Mouse (Mus musculus) forebrain, embryonic 10.5 days (tissue): Measurements from ENCODE around the gene Zbtb24. TPM values are rescaled to one million over a fixed set of nuclear protein-coding genes. Genes with fewer than 3 reads are reported as not detected.
"Not testable (repeated sequence)": the region's sequence is repeated elsewhere in the genome, so short reads cannot be mapped to it uniquely, and the experiment has no call there.

Experiments used
- DNase-seq: peaks from one replicate; pipeline ENCODE4 v3.0.0-alpha.2; 2017; ENCODE audit warnings: low spot score; ENCODE audit errors: extremely low spot score
- H3K27ac ChIP-seq: fragments of 300-500 bp; sonication (generic); 2 replicates; pipeline ENCODE4 v1.5.1; 2016; ENCODE audit warnings: mild to moderate bottlenecking
- H3K27me3 ChIP-seq: fragments of 300-500 bp; sonication (generic); 2 replicates; pipeline ENCODE4 v1.6.1; 2016; ENCODE audit warnings: mild to moderate bottlenecking; ENCODE audit not compliant: poor library complexity, severe bottlenecking
- H3K36me3 ChIP-seq: fragments of 300-500 bp; sonication (generic); replicated peaks from 2 replicates; pipeline ENCODE4 v1.6.1; 2016; ENCODE audit warnings: mild to moderate bottlenecking, moderate library complexity
- H3K4me1 ChIP-seq: fragments of 300-500 bp; sonication (generic); 2 replicates; pipeline ENCODE4 v1.6.1; 2016
- H3K4me3 ChIP-seq: fragments of 300-500 bp; sonication (generic); 2 replicates; pipeline ENCODE4 v1.5.1; 2016; ENCODE audit warnings: mild to moderate bottlenecking, moderate library complexity
- H3K9me3 ChIP-seq: fragments of 300-500 bp; sonication (generic); 2 replicates; pipeline ENCODE4 v1.6.1; 2016; ENCODE audit warnings: mild to moderate bottlenecking, moderate library complexity
- WGBS: fragments of 180-500 bp; shearing (Covaris S2); methylation state at CpG from one replicate; pipeline ENCODE4 v1.1.7; 2016; 5-methylcytosine and 5-hydroxymethylcytosine counted together
- polyA plus RNA-seq: library from polyadenylated mRNA; unstranded; fragments of >200 nt; fragmentation: Nextera tagmentation; extraction: Ambion mirVana; gene quantifications from 2 replicates; pipeline ENCODE4 v1.2.1, GENCODE M21; 2016

The Zbtb24 gene
- polyA plus RNA-seq, 1 experiment from 2014 or later: 16.0 TPM

DNA sequence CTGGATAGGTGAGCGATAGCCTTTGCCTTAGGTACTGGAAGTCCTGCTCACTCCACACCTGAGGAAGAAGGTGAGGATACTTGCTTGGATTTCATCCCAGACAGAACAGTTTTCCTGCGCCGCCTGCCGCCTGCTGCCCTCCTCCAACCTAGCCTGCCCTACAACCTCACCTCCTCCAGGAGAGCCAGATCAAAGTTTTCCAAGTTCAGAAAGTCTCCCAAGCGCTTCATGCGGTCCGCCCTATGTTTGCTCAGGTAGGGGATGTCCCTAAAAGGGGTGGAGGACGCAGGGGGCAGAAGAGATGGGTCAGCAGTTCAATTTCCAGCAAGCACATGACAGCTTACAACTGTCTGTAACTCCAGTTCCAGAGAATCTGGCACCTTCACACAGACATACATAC, 39.1 kb downstream of the Zbtb24 start:
- Histone ChIP-seq H3K27me3 (no peaks in the 10 kb centered on the region), H3K36me3 (peaks cover 46% of the 10 kb centered on the region), H3K4me1 (peaks cover 46% of the 10 kb centered on the region), H3K27ac (peak overlapping the region; percentile 92), H3K4me3 (peak overlapping the region; percentile 73), H3K9me3 (no peaks in the 10 kb centered on the region)
- 46% methylated on average over 8 of the region's 8 CpGs for WGBS
- DNase-seq: no peak

DNA sequence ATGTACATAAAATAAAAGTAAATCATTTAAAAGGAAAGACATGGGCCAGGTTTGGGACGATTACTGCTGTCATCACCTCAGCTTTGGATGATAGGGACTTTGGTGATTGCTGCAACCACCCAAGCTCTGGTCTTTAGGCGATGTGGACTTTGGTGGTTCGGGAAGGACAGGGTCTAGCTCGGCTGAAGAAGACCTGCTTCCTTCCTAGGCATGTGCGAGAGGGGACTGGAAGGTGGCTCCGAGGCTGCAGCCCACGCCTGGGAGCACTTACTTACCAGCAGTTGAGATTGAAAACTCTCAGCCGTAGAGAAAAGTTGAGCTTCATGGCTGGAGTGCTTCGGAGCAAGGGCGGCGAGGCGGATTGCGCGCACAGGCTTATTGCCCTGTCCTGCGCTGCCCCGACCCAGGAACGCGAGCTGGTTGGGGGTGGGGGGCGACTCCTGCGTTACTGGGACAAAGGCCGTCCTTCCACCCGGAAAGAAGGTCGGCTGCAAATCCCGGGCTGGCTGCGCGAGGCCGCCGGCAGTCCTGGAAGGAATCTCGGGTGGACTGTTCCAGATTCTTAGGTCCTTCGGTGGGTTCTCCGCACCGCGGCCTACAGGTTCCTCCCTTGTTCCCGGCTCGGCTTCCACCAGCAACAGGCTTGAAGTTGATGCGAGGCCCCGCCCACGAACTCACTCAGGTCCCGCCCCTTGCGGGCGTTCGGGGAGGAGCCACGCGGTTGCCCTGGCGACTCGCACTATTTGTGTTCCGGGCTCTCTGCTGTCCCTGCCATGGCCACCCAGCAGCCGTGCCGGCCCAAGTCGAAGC, 39.7 kb downstream of the Zbtb24 start, which contains the start of the genes Smpd2 and Ppil6:
Gene Smpd2 (minus strand): TSS at position 662 of the 810 bp plus-strand sequence.
Gene Ppil6 (plus strand): TSS at position 732 of the 810 bp plus-strand sequence.
- peaks cover 40% of the 10 kb centered on the region for H3K36me3 ChIP-seq
- H3K4me3 ChIP-seq: peak within 1 kb of the TSS; percentile 73
- DNase-seq: peak; percentile 98
- no peaks in the 10 kb centered on the region for H3K27me3 ChIP-seq
- under 1% methylated on average over 50 of the region's 50 CpGs for WGBS
- H3K27ac ChIP-seq: peak within 1 kb of the TSS; percentile 92
- no peaks in the 10 kb centered on the region for H3K9me3 ChIP-seq
- peaks cover 46% of the 10 kb centered on the region for H3K4me1 ChIP-seq

DNA sequence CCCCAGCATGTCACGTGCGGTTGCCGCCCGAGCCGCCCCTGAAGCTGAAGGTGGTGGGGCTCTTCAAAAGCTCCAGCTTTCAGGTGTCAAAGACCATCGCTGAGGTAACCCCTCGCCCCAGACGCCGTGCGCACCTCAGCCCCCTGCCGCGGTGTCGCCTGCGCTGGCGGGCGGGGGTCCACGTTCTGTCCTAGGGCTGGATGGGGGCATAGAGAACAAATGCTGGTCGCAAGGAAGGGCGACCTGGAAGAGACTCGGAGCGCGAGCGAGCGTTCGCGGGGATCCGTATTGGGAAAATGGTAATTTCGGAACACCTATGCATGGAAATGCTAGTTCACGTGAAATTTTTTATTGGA, 40.3 kb downstream of the Zbtb24 start:
- Histone ChIP-seq H3K4me3 (peak overlapping the region; percentile 73), H3K27me3 (no peaks in the 10 kb centered on the region), H3K4me1 (peaks cover 46% of the 10 kb centered on the region), H3K27ac (peak overlapping the region; percentile 92), H3K9me3 (no peaks in the 10 kb centered on the region), H3K36me3 (peaks cover 34% of the 10 kb centered on the region)
- no peak for DNase-seq
- WGBS: under 1% methylated on average over 29 of the region's 29 CpGs

DNA sequence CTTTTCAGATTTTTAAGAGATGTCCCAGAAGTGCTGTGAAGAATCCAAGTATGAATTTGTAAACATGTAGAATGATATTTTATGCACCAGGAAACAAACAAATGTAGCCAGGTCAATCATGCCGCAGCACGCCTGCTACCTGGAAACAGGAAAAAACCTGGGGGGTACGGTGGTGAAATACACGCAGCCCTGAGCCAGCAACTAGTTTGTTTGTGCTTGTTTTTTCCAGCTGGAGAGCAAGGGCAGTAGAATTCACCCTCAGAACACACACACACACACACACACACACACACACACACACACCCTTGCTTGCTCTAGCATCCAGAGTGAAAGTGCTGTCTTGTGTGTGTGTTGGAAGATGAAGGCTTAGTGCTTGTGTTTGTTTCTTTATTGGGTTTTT, 40.9 kb downstream of the Zbtb24 start:
- Histone ChIP-seq H3K27me3 (no peaks in the 10 kb centered on the region), H3K4me1 (peaks cover 46% of the 10 kb centered on the region), H3K27ac (no peak overlapping the region), H3K36me3 (peaks cover 28% of the 10 kb centered on the region), H3K9me3 (no peaks in the 10 kb centered on the region), H3K4me3 (peak overlapping the region; percentile 73)
- no peak for DNase-seq
- 68% methylated on average over 4 of the region's 4 CpGs for WGBS

DNA sequence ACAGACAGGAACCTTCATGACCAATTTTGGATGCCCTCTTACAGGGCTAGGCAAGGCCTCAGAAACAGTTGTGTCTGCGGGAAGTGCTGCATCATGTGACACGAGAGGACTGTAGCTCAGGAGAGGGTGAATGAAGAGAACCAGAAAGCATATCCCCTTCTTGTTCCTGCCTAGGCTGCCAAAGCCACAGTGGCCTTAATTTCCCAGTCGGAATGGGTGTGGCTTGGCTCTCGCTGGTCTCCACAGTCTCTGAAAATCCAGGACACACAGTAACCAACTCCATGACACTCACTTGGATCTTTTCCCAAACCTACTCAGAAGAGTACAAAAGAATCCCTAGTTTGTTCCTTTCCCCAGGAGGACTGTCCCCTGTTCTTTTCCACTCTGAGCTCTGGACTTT, 50.8 kb downstream of the Zbtb24 start:
- WGBS: 69% methylated on average over 4 of the region's 4 CpGs
- Histone ChIP-seq H3K36me3 (no peaks in the 10 kb centered on the region), H3K27me3 (no peaks in the 10 kb centered on the region), H3K9me3 (no peaks in the 10 kb centered on the region), H3K4me3 (no peak overlapping the region), H3K4me1 (no peaks in the 10 kb centered on the region), H3K27ac (no peak overlapping the region)
- no peak for DNase-seq

DNA sequence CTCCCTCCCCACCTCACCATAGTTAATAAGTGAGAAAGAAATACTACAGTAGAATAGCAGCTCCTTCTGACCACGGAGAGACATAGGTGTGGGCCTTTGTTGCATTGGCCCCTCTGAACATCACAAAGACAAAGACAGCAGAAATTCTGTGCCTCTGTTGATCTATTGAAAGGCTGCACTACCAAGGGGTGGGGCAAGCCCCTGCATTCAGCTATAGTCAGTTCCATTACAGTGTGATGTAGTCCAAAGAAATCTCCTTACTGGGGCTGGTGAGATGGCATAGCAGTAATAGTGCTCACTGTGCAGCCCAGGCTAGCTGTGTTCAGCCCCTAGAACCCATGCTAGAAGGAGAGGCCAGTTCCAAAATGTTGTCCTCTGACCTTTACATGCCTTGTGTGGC, 54.8 kb downstream of the Zbtb24 start:
- Histone ChIP-seq H3K27me3 (no peaks in the 10 kb centered on the region), H3K9me3 (no peaks in the 10 kb centered on the region), H3K4me1 (no peaks in the 10 kb centered on the region), H3K36me3 (no peaks in the 10 kb centered on the region), H3K27ac (no peak overlapping the region), H3K4me3 (no peak overlapping the region)
- 100% methylated on average over 1 of the region's 1 CpGs for WGBS
- DNase-seq: no peak

DNA sequence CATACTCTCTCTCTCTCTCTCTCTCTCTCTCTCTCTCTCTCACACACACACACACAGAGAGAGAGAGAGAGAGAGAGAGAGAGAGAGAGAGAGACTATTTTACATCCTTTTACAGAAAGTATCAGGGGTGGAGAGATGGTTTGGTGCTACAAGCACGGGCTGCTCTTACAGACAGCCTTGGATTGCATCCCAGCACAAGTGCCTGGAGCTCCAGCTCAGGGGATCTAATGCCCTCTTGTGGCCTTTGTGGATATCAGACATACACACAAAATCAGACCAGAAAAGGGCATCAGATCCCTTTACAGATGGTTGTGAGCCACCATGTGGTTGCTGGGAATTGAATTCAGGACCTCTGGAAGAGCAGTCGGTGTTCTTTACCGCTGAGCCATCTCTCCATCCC, 55.3 kb downstream of the Zbtb24 start:
- not testable (repeated sequence) for H3K4me3 ChIP-seq, H3K9me3 ChIP-seq, H3K36me3 ChIP-seq, H3K4me1 ChIP-seq, H3K27me3 ChIP-seq, H3K27ac ChIP-seq
- 3% methylated on average over 3 of the region's 3 CpGs for WGBS
- peak; percentile 56 for DNase-seq

DNA sequence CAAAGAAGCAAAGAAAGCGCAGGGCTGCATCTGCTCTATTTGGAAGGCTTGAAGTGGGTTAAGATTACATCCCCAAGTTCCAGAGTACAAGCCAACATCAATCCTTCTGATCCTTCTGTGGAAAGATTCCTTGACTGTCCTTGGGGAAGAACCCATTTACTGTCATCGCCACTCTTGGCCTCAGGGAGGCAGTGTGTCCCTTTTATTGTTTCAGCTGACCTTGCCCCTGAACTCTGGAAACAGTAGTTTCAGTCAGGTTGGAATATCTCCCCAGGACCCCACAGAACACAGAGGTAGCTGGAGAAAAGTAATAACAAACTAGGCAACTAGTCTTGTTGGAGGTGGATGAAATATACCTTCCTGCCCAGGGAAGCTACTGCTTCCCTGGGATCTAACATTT, 59.0 kb downstream of the Zbtb24 start:
- no peaks in the 10 kb centered on the region for H3K27me3 ChIP-seq
- WGBS: 41% methylated on average over 2 of the region's 2 CpGs
- no peak overlapping the region for H3K4me3 ChIP-seq
- H3K36me3 ChIP-seq: no peaks in the 10 kb centered on the region
- H3K4me1 ChIP-seq: no peaks in the 10 kb centered on the region
- DNase-seq: no peak
- H3K9me3 ChIP-seq: no peaks in the 10 kb centered on the region
- H3K27ac ChIP-seq: no peak overlapping the region

DNA sequence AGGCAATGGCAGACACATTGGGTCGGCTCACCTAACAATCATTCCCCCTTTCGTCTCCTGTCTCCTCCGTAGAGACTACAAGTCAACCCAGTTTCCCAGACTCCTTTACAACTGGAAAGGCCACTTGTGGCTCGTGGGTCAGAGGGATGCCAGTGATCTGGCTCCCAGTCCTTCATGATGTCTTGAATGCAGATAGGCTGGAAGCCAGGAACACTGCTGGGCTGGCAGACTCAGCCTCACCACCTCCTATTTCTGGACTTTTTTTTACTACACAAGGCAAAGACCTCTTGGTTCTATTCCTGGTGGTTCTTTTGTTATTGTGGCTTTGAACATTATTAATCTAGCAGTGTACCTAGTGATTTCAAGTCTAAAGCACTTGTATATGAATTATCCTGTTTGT, 64.1 kb downstream of the Zbtb24 start:
- Histone ChIP-seq H3K27me3 (no peaks in the 10 kb centered on the region), H3K9me3 (no peaks in the 10 kb centered on the region), H3K4me3 (no peak overlapping the region), H3K27ac (no peak overlapping the region), H3K4me1 (peaks cover 6% of the 10 kb centered on the region), H3K36me3 (no peaks in the 10 kb centered on the region)
- 79% methylated on average over 4 of the region's 4 CpGs for WGBS
- DNase-seq: no peak

DNA sequence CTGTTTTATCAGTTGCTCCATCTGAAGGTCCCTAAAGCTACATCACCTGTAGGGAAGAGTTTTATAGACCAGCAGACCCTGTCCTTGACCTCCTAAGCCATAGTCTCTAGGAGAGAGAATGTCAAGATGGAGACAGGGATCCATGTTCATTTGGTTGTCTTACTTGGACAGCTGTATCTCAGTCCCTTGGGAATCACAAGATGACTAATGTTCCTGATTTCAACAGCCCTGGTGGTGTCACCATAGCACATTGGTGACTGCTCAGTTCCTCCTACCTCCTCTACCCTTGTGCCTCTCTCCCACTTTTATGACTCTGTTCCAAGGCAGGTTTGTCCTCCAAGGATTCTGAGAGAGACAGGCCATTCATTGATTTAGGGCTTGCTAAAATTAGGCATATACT, 64.7 kb downstream of the Zbtb24 start:
- DNase-seq: no peak
- Histone ChIP-seq H3K27me3 (no peaks in the 10 kb centered on the region), H3K4me3 (no peak overlapping the region), H3K27ac (no peak overlapping the region), H3K9me3 (no peaks in the 10 kb centered on the region), H3K36me3 (no peaks in the 10 kb centered on the region), H3K4me1 (peaks cover 6% of the 10 kb centered on the region)

Other genes with a start within 250 kb of the Zbtb24 start
- 15.7 and 16.7 TPM in 2 replicates for gene Fig4, start 147.1 kb upstream of the Zbtb24 start, polyA plus RNA-seq
- gene Ak9, start 146.4 kb upstream of the Zbtb24 start, polyA plus RNA-seq: 0.02 TPM in 2 replicates
- 48.3 and 50.0 TPM in 2 replicates for gene Mical1, start 25.9 kb downstream of the Zbtb24 start, polyA plus RNA-seq
- 64.7 and 65.6 TPM in 2 replicates for gene Smpd2, start 40.0 kb downstream of the Zbtb24 start, polyA plus RNA-seq
- 0.71 and 1.8 TPM in 2 replicates for gene Ppil6, start 40.1 kb downstream of the Zbtb24 start, polyA plus RNA-seq
- 125 and 129 TPM in 2 replicates for gene Cd164, start 69.0 kb downstream of the Zbtb24 start, polyA plus RNA-seq